Mouse (Mus musculus) lung, postnatal 0 days (tissue): ENCODE data around the gene Ppp4r3a.

ENCODE experiments used
- CTCF ChIP-seq: IDR thresholded peaks from 2 replicates; pipeline ENCODE4 v1.5.1; 2016; ENCODE audit warnings: antibody characterized with exemption, mild to moderate bottlenecking
- EP300 ChIP-seq: IDR thresholded peaks from 2 replicates; pipeline ENCODE4 v1.6.1; 2016; ENCODE audit warnings: antibody characterized with exemption, mild to moderate bottlenecking, control low read depth

DNA sequence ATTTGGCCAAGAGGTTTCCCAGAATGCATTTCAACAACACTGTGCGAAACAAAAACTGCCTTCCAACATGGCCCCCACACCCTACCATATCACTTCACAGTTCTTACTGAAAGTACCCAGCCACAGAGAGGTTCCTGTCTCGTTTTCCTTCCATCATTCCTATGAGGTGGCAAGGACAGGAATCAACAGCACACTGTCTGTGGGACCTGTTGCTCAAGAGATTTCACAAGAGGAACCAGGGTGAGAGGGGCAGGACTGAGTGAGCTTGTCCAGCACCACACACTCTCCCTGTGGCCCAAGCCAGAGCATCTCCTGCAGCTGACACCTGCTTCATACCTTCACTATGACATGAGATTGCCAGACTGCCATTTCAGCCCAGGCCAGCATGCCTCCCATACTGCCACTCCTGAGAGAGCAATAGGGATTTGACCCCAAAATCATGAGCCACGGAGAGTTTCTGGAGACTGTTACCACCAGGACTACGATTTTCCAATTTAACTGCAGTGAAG lies 93.7 kb downstream of the Ppp4r3a start:
- no peak for TF ChIP-seq CTCF
- TF ChIP-seq EP300: no peak
